Mouse (Mus musculus) MEL (cell line): ENCODE data around the gene Runx1. TPM values are rescaled to one million over a fixed set of nuclear protein-coding genes. Genes with fewer than 3 reads are reported as not detected.

Experiments used
- DNase-seq: peaks from one replicate; pipeline ENCODE4 v3.0.0; 2011; ENCODE audit warnings: low read depth, low spot score
- H3K27ac ChIP-seq: 2 replicates; pipeline ENCODE4 v1.5.1; 2012; ENCODE audit warnings: low read depth, mild to moderate bottlenecking, control low read depth, low read length, moderate library complexity; ENCODE audit not compliant: control insufficient read depth
- H3K27me3 ChIP-seq, 2 experiments: fragments of 150-350 bp in 1 of 2; sonication (generic) in 1 of 2; 2 replicates each; pipeline ENCODE4 v1.6.1; 2012; ENCODE audit warnings: low read length in 2 of 2, mild to moderate bottlenecking in 2 of 2, improper control_type of control experiment in 1 of 2, moderate library complexity in 1 of 2; ENCODE audit not compliant: insufficient read depth in 2 of 2, control insufficient read depth in 1 of 2
- H3K36me3 ChIP-seq, 2 experiments: 2 replicates each; pipeline ENCODE4 v1.6.1; 2012 to 2014; ENCODE audit warnings: low read length in 2 of 2, improper control_type of control experiment in 1 of 2, inconsistent platforms in 1 of 2, mild to moderate bottlenecking in 1 of 2; ENCODE audit not compliant: insufficient read depth in 2 of 2, control insufficient read depth in 1 of 2
- H3K4me1 ChIP-seq, 2 experiments: fragments of 150-350 bp in 1 of 2; sonication (generic) in 1 of 2; 2 replicates each; pipeline ENCODE4 v1.6.1; 2012; ENCODE audit warnings: low read length in 2 of 2, improper control_type of control experiment in 1 of 2, mild to moderate bottlenecking in 1 of 2; ENCODE audit not compliant: insufficient read depth in 2 of 2, control insufficient read depth in 1 of 2
- H3K4me3 ChIP-seq, 2 experiments: fragments of 150-350 bp in 1 of 2; sonication (generic) in 1 of 2; 2 replicates each; pipeline ENCODE4 v1.5.1; 2012; ENCODE audit warnings: low read depth in 2 of 2, low read length in 2 of 2, mild to moderate bottlenecking in 2 of 2, moderate library complexity in 2 of 2, control low read depth in 1 of 2, improper control_type of control experiment in 1 of 2; ENCODE audit not compliant: control insufficient read depth in 1 of 2, insufficient read depth in 1 of 2
- H3K79me2 ChIP-seq: 2 replicates; pipeline ENCODE4 v1.6.1; 2012; ENCODE audit warnings: mild to moderate bottlenecking, low read length, moderate library complexity; ENCODE audit not compliant: control insufficient read depth, poor library complexity, insufficient read depth
- H3K9ac ChIP-seq: 2 replicates; pipeline ENCODE4 v1.6.1; 2012; ENCODE audit warnings: low read depth, mild to moderate bottlenecking, control low read depth, low read length, moderate library complexity; ENCODE audit not compliant: control insufficient read depth, poor library complexity, severe bottlenecking
- H3K9me3 ChIP-seq: fragments of 150-350 bp; sonication (generic); replicated peaks from 2 replicates; pipeline ENCODE4 v1.6.1; 2012; ENCODE audit warnings: mild to moderate bottlenecking, low read length, improper control_type of control experiment, moderate library complexity; ENCODE audit not compliant: insufficient read depth
- BHLHE40 ChIP-seq: IDR thresholded peaks from 2 replicates; pipeline ENCODE4 v1.6.1; 2012; ENCODE audit warnings: low read depth, mild to moderate bottlenecking, inconsistent platforms, low read length, improper control_type of control experiment, borderline replicate concordance
- CHD2 ChIP-seq: IDR thresholded peaks from 2 replicates; pipeline ENCODE4 v1.6.1; 2011; ENCODE audit warnings: low read length, improper control_type of control experiment
- CTCF ChIP-seq, 3 experiments: IDR thresholded peaks in 2 of 3; conservative IDR thresholded peaks in 1 of 3; 2 replicates each; pipeline ENCODE4 v1.5.1; 2011 to 2012; ENCODE audit warnings: low read length in 3 of 3, low read depth in 2 of 3, mild to moderate bottlenecking in 2 of 3, improper control_type of control experiment in 1 of 3, inconsistent platforms in 1 of 3, mixed read lengths in 1 of 3, moderate library complexity in 1 of 3; ENCODE audit not compliant: control insufficient read depth in 1 of 3, insufficient read depth in 1 of 3, poor library complexity in 1 of 3, severe bottlenecking in 1 of 3
- E2F4 ChIP-seq: IDR thresholded peaks from 2 replicates; pipeline ENCODE4 v1.6.1; 2011; ENCODE audit warnings: low read depth, low read length, improper control_type of control experiment, borderline replicate concordance
- EP300 ChIP-seq, 2 experiments: IDR thresholded peaks; 2 replicates each; pipeline ENCODE4 v1.6.1; 2011; ENCODE audit warnings: improper control_type of control experiment in 2 of 2, low read length in 2 of 2, low read depth in 1 of 2, mild to moderate bottlenecking in 1 of 2
- ETS1 ChIP-seq: IDR thresholded peaks from 2 replicates; pipeline ENCODE4 v1.6.1; 2012; ENCODE audit warnings: low read depth, mild to moderate bottlenecking, inconsistent platforms, low read length, improper control_type of control experiment, moderate library complexity
- GATA1 ChIP-seq: IDR thresholded peaks from 2 replicates; pipeline ENCODE4 v1.6.1; 2011; ENCODE audit warnings: low read depth, low read length, improper control_type of control experiment
- MAFK ChIP-seq: IDR thresholded peaks from 2 replicates; pipeline ENCODE4 v1.6.1; 2011; ENCODE audit warnings: low read depth, mild to moderate bottlenecking, low read length, improper control_type of control experiment, borderline replicate concordance
- MAX ChIP-seq: IDR thresholded peaks from 2 replicates; pipeline ENCODE4 v1.6.1; 2011; ENCODE audit warnings: low read length, improper control_type of control experiment
- MAZ ChIP-seq: IDR thresholded peaks from 2 replicates; pipeline ENCODE4 v1.6.1; 2012; ENCODE audit warnings: low read depth, mild to moderate bottlenecking, inconsistent platforms, low read length, improper control_type of control experiment
- MXI1 ChIP-seq: IDR thresholded peaks from 2 replicates; pipeline ENCODE4 v1.6.1; 2011; ENCODE audit warnings: mild to moderate bottlenecking, low read depth, low read length, improper control_type of control experiment
- MYC ChIP-seq: IDR thresholded peaks from 2 replicates; pipeline ENCODE4 v1.6.1; 2011; ENCODE audit warnings: low read depth, mild to moderate bottlenecking, low read length, improper control_type of control experiment, moderate library complexity
- NELFE ChIP-seq: IDR thresholded peaks from 2 replicates; pipeline ENCODE4 v1.6.1; 2011; ENCODE audit warnings: low read depth, low read length, improper control_type of control experiment
- POLR2AphosphoS2 ChIP-seq: IDR thresholded peaks from 2 replicates; pipeline ENCODE4 v1.6.1; 2011; ENCODE audit warnings: low read length, improper control_type of control experiment
- POLR2AphosphoS5 ChIP-seq: IDR thresholded peaks from 2 replicates; pipeline ENCODE4 v1.6.1; 2012; ENCODE audit warnings: low read depth, borderline replicate concordance, mild to moderate bottlenecking, inconsistent platforms, low read length, moderate library complexity, mixed read lengths
- RCOR1 ChIP-seq: IDR thresholded peaks from 2 replicates; pipeline ENCODE4 v1.6.1; 2012; ENCODE audit warnings: low read depth, mild to moderate bottlenecking, inconsistent platforms, low read length, improper control_type of control experiment
- SIN3A ChIP-seq: IDR thresholded peaks from 2 replicates; pipeline ENCODE4 v1.6.1; 2012; ENCODE audit warnings: low read length, improper control_type of control experiment, inconsistent platforms
- SMC3 ChIP-seq: IDR thresholded peaks from 2 replicates; pipeline ENCODE4 v1.6.1; 2011; ENCODE audit warnings: low read depth, low read length, improper control_type of control experiment
- TBP ChIP-seq: IDR thresholded peaks from 2 replicates; pipeline ENCODE4 v1.8.0; 2011; ENCODE audit warnings: low read depth, low read length, improper control_type of control experiment
- TCF12 ChIP-seq: IDR thresholded peaks from 2 replicates; pipeline ENCODE4 v1.6.1; 2014; ENCODE audit warnings: low read depth, mild to moderate bottlenecking, inconsistent platforms, low read length, improper control_type of control experiment, moderate library complexity
- USF1 ChIP-seq: IDR thresholded peaks from 2 replicates; pipeline ENCODE4 v1.6.1; 2014; ENCODE audit warnings: low read depth, mild to moderate bottlenecking, inconsistent platforms, low read length, improper control_type of control experiment, moderate library complexity
- ZC3H11A ChIP-seq: IDR thresholded peaks from 2 replicates; pipeline ENCODE4 v1.6.1; 2012; ENCODE audit warnings: low read depth, mild to moderate bottlenecking, inconsistent platforms, low read length, improper control_type of control experiment
- ZKSCAN1 ChIP-seq: IDR thresholded peaks from 2 replicates; pipeline ENCODE4 v1.6.1; 2012; ENCODE audit warnings: low read depth, mild to moderate bottlenecking, inconsistent platforms, low read length, improper control_type of control experiment, moderate library complexity
- ZMIZ1 ChIP-seq: IDR thresholded peaks from 2 replicates; pipeline ENCODE4 v1.6.1; 2012; ENCODE audit warnings: low read depth, mild to moderate bottlenecking, inconsistent platforms, low read length, improper control_type of control experiment, moderate library complexity
- polyA plus RNA-seq, 2 experiments: library from polyadenylated mRNA; stranded (reverse) in 1 of 2; unstranded in 1 of 2; fragments of >175 nt in 1 of 2; fragments of >200 nt in 1 of 2; gene quantifications; 2 replicates each; pipeline versions ENCODE4 v1.2.1 to v1.2.4; 2012; ENCODE audit warnings: low replicate concordance in 2 of 2, low read depth in 1 of 2; ENCODE audit not compliant: insufficient read length in 2 of 2, insufficient read depth in 1 of 2, missing spikeins in 1 of 2
- total RNA-seq: library from RNA; depleted of rRNA; stranded (reverse); fragments of 300-350 nt; gene quantifications from 2 replicates; pipeline ENCODE4 v1.2.3, GENCODE M21; 2012

Runx1 gene
- total and polyA plus RNA-seq, 3 experiments: 14.3 to 23.5 TPM; not detected in 1

- TF ChIP-seq MXI1 (no peak), MAZ (no peak), ZMIZ1 (no peak), POLR2AphosphoS2 (no peak), ETS1 (no peak)
- DNase-seq: no peak
- Histone ChIP-seq H3K4me1 (no peaks in the 10 kb centered on the region), H3K27ac (no peak overlapping the region), H3K36me3 (peaks cover 0 to 18% of the 10 kb centered on the region in 2 experiments; a peak in 2 of 4 replicates), H3K79me2 (no peaks in the 10 kb centered on the region), H3K9me3 (no peaks in the 10 kb centered on the region), H3K4me3 (no peak overlapping the region), H3K27me3 (no peaks in the 10 kb centered on the region), H3K9ac (no peak overlapping the region)
Measured at GRCm38 (mm10) chr16:92630950-92631349, 195.0 kb downstream of the Runx1 start.

- TF ChIP-seq ZKSCAN1 (no peak), BHLHE40 (no peak), NELFE (no peak), TBP (no peak), POLR2AphosphoS2 (no peak), EP300 (IDR thresholded peaks at IDR 0.05; ENCODE audit: low read depth in 1 of 2, low read length in 2 of 2) (no peak), CHD2 (no peak), E2F4 (no peak), MAX (no peak), SIN3A (no peak), ZC3H11A (no peak), SMC3 (no peak), CTCF (IDR thresholded peaks at IDR 0.05 in 2 of 3, conservative IDR thresholded peaks at IDR 0.05 in 1 of 3; ENCODE audit: control insufficient read depth in 1 of 3, insufficient read depth in 1 of 3, low read depth in 2 of 3, low read length in 3 of 3, poor library complexity in 1 of 3, severe bottlenecking in 1 of 3) (no peak), TCF12 (no peak), GATA1 (no peak), USF1 (no peak), MAFK (no peak), POLR2AphosphoS5 (no peak), RCOR1 (no peak), MYC (no peak)
- peaks cover 0 to 13% of the 10 kb centered on the region in 2 experiments; a peak in 2 of 4 replicates for H3K36me3 ChIP-seq
- H3K4me3 ChIP-seq: no peak overlapping the region
- no peak overlapping the region for H3K27ac ChIP-seq
- no peaks in the 10 kb centered on the region for H3K27me3 ChIP-seq
- H3K9me3 ChIP-seq: no peaks in the 10 kb centered on the region
- no peaks in the 10 kb centered on the region for H3K79me2 ChIP-seq
- H3K4me1 ChIP-seq: no peaks in the 10 kb centered on the region
- DNase-seq: no peak
- no peak overlapping the region for H3K9ac ChIP-seq
Measured at GRCm38 (mm10) chr16:92629829-92630228, 196.1 kb downstream of the Runx1 start.
